Mouse (Mus musculus) hindbrain, embryonic 10.5 days (tissue): ENCODE data around the gene Csnk2b. TPM values are rescaled to one million over a fixed set of nuclear protein-coding genes. Genes with fewer than 3 reads are reported as not detected.

Source experiments
- DNase-seq: peaks from one replicate; pipeline ENCODE4 v3.0.0-alpha.2; 2017; ENCODE audit warnings: low spot score
- H3K27ac ChIP-seq: fragments of 300-500 bp; sonication (generic); 2 replicates; pipeline ENCODE4 v1.5.1; 2016; ENCODE audit warnings: mild to moderate bottlenecking, moderate library complexity
- H3K27me3 ChIP-seq: fragments of 300-500 bp; sonication (generic); 2 replicates; pipeline ENCODE4 v1.6.1; 2016; ENCODE audit warnings: mild to moderate bottlenecking; ENCODE audit not compliant: poor library complexity, insufficient read depth, severe bottlenecking
- H3K36me3 ChIP-seq: fragments of 300-500 bp; sonication (generic); 2 replicates; pipeline ENCODE4 v1.6.1; 2016; ENCODE audit warnings: mild to moderate bottlenecking, moderate library complexity
- H3K4me1 ChIP-seq: fragments of 300-500 bp; sonication (generic); replicated peaks from 2 replicates; pipeline ENCODE4 v1.6.1; 2016; ENCODE audit warnings: mild to moderate bottlenecking
- H3K4me3 ChIP-seq: fragments of 300-500 bp; sonication (generic); 2 replicates; pipeline ENCODE4 v1.5.1; 2016; ENCODE audit warnings: mild to moderate bottlenecking, moderate library complexity
- H3K9me3 ChIP-seq: fragments of 300-500 bp; sonication (generic); 2 replicates; pipeline ENCODE4 v1.6.1; 2016; ENCODE audit warnings: mild to moderate bottlenecking, moderate library complexity
- WGBS: fragments of 180-500 bp; shearing (Covaris S2); methylation state at CpG from one replicate; pipeline ENCODE4 v1.1.7; 2016; 5-methylcytosine and 5-hydroxymethylcytosine counted together
- polyA plus RNA-seq: library from polyadenylated mRNA; unstranded; fragments of >200 nt; fragmentation: Nextera tagmentation; extraction: Ambion mirVana; gene quantifications from 2 replicates; pipeline ENCODE4 v1.2.1, GENCODE M21; 2016

The Csnk2b gene
- polyA plus RNA-seq, 1 experiment from 2014 or later, result 328 TPM

GRCm38 (mm10) chr17:35146139-35146538, 24.3 kb upstream of the Csnk2b start:
- 92% methylated on average over 5 of the region's 5 CpGs for WGBS
- no peak overlapping the region for H3K4me3 ChIP-seq
- no peak for DNase-seq
- H3K36me3 ChIP-seq, result peaks cover 99% of the 10 kb centered on the region
- H3K9me3 ChIP-seq, result peaks cover 7% of the 10 kb centered on the region; the same call in 1 of the 2 replicates
- H3K4me1 ChIP-seq, result no peaks in the 10 kb centered on the region
- H3K27ac ChIP-seq, result no peak overlapping the region
- H3K27me3 ChIP-seq, result no peaks in the 10 kb centered on the region

GRCm38 (mm10) chr17:35141971-35142370, 20.1 kb upstream of the Csnk2b start:
- no peak overlapping the region for H3K4me3 ChIP-seq
- no peak for DNase-seq
- no peaks in the 10 kb centered on the region for H3K27me3 ChIP-seq
- peaks cover 7% of the 10 kb centered on the region; the same call in 1 of the 2 replicates for H3K9me3 ChIP-seq
- H3K27ac ChIP-seq, result no peak overlapping the region
- WGBS, result 89% methylated on average over 6 of the region's 6 CpGs
- H3K36me3 ChIP-seq, result peaks cover 97% of the 10 kb centered on the region
- peaks cover 16% of the 10 kb centered on the region for H3K4me1 ChIP-seq

GRCm38 (mm10) chr17:35140490-35140996, 18.7 kb upstream of the Csnk2b start:
- peaks cover 7% of the 10 kb centered on the region; the same call in 1 of the 2 replicates for H3K9me3 ChIP-seq
- H3K4me1 ChIP-seq, result peaks cover 26% of the 10 kb centered on the region
- no peak overlapping the region for H3K27ac ChIP-seq
- peaks cover 83% of the 10 kb centered on the region for H3K36me3 ChIP-seq
- no peaks in the 10 kb centered on the region for H3K27me3 ChIP-seq
- DNase-seq, result no peak
- peak overlapping the region; percentile 23; the same call in 1 of the 2 replicates for H3K4me3 ChIP-seq
- 82% methylated on average over 16 of the region's 16 CpGs for WGBS

GRCm38 (mm10) chr17:35139269-35139668, 17.4 kb upstream of the Csnk2b start:
- no peaks in the 10 kb centered on the region for H3K27me3 ChIP-seq
- peaks cover 7% of the 10 kb centered on the region; the same call in 1 of the 2 replicates for H3K9me3 ChIP-seq
- WGBS, result 96% methylated on average over 3 of the region's 3 CpGs
- H3K4me1 ChIP-seq, result peaks cover 26% of the 10 kb centered on the region
- no peak for DNase-seq
- H3K4me3 ChIP-seq, result no peak overlapping the region; the same call in 1 of the 2 replicates
- H3K36me3 ChIP-seq, result peaks cover 70% of the 10 kb centered on the region
- no peak overlapping the region for H3K27ac ChIP-seq

GRCm38 (mm10) chr17:35135591-35136320, 13.9 kb upstream of the Csnk2b start:
- Histone ChIP-seq H3K27me3 (no peaks in the 10 kb centered on the region), H3K36me3 (peaks cover 35% of the 10 kb centered on the region), H3K27ac (peak overlapping the region; percentile 99), H3K4me3 (peak overlapping the region; percentile 88), H3K9me3 (no peaks in the 10 kb centered on the region), H3K4me1 (peaks cover 26% of the 10 kb centered on the region)
- DNase-seq, result no peak
- WGBS, result under 1% methylated on average over 43 of the region's 43 CpGs

GRCm38 (mm10) chr17:35134801-35135590, 13.1 kb upstream of the Csnk2b start, which contains the start of gene Bag6:
Bag6 (plus strand) TSS chr17:35135178.
- peak; percentile 94 for DNase-seq
- Histone ChIP-seq H3K4me1 (peaks cover 20% of the 10 kb centered on the region), H3K36me3 (peaks cover 27% of the 10 kb centered on the region), H3K4me3 (peak within 1 kb of the TSS; percentile 88), H3K27me3 (no peaks in the 10 kb centered on the region), H3K27ac (peak within 1 kb of the TSS; percentile 99), H3K9me3 (no peaks in the 10 kb centered on the region)
- WGBS, result under 1% methylated on average over 66 of the region's 66 CpGs

GRCm38 (mm10) chr17:35133517-35133916, 11.7 kb upstream of the Csnk2b start:
- 96% methylated on average over 7 of the region's 7 CpGs for WGBS
- H3K4me3 ChIP-seq, result no peak overlapping the region; the same call in 1 of the 2 replicates

GRCm38 (mm10) chr17:35132174-35132560, 10.3 kb upstream of the Csnk2b start:
- Histone ChIP-seq H3K4me3 (no peak overlapping the region), H3K9me3 (no peaks in the 10 kb centered on the region), H3K27me3 (no peaks in the 10 kb centered on the region), H3K36me3 (peaks cover 16% of the 10 kb centered on the region; the same call in 1 of the 2 replicates), H3K4me1 (peaks cover 26% of the 10 kb centered on the region), H3K27ac (no peak overlapping the region)
- 76% methylated on average over 3 of the region's 3 CpGs for WGBS
- DNase-seq, result no peak

More at GRCm38 (mm10) chr17:35133517-35133916, 11.7 kb upstream of the Csnk2b start:
- Histone ChIP-seq H3K27ac (no peak overlapping the region), H3K4me1 (peaks cover 25% of the 10 kb centered on the region), H3K27me3 (no peaks in the 10 kb centered on the region), H3K9me3 (no peaks in the 10 kb centered on the region), H3K36me3 (peaks cover 19% of the 10 kb centered on the region)
- DNase-seq, result no peak

GRCm38 (mm10) chr17:35131500-35132173, 9.8 kb upstream of the Csnk2b start, which contains the start of gene Apom:
Apom (minus strand) TSS chr17:35132050.
- no peaks in the 10 kb centered on the region for H3K27me3 ChIP-seq
- peaks cover 26% of the 10 kb centered on the region for H3K4me1 ChIP-seq
- no peaks in the 10 kb centered on the region for H3K9me3 ChIP-seq
- H3K27ac ChIP-seq, result no peak within 1 kb of the TSS
- H3K4me3 ChIP-seq, result no peak within 1 kb of the TSS
- 89% methylated on average over 15 of the region's 15 CpGs for WGBS
- H3K36me3 ChIP-seq, result peaks cover 17% of the 10 kb centered on the region; the same call in 1 of the 2 replicates
- no peak for DNase-seq

GRCm38 (mm10) chr17:35131038-35131437, 9.2 kb upstream of the Csnk2b start:
- no peaks in the 10 kb centered on the region for H3K27me3 ChIP-seq
- H3K27ac ChIP-seq, result no peak overlapping the region
- peaks cover 17% of the 10 kb centered on the region; the same call in 1 of the 2 replicates for H3K36me3 ChIP-seq
- peaks cover 26% of the 10 kb centered on the region for H3K4me1 ChIP-seq
- no peak overlapping the region for H3K4me3 ChIP-seq
- WGBS, result 91% methylated on average over 8 of the region's 8 CpGs
- DNase-seq, result no peak
- H3K9me3 ChIP-seq, result no peaks in the 10 kb centered on the region

GRCm38 (mm10) chr17:35128996-35129395, 7.1 kb upstream of the Csnk2b start:
- Histone ChIP-seq H3K27me3 (no peaks in the 10 kb centered on the region), H3K36me3 (peaks cover 28% of the 10 kb centered on the region), H3K27ac (no peak overlapping the region), H3K4me3 (no peak overlapping the region), H3K4me1 (peaks cover 34% of the 10 kb centered on the region), H3K9me3 (no peaks in the 10 kb centered on the region)
- DNase-seq, result no peak
- WGBS, result 65% methylated on average over 11 of the region's 11 CpGs

GRCm38 (mm10) chr17:35127017-35127416, 5.2 kb upstream of the Csnk2b start:
- H3K27ac ChIP-seq, result peak overlapping the region; percentile 87; the same call in 1 of the 2 replicates
- 72% methylated on average over 13 of the region's 13 CpGs for WGBS

More at GRCm38 (mm10) chr17:35127017-35127416, 5.2 kb upstream of the Csnk2b start:
- peaks cover 44% of the 10 kb centered on the region for H3K4me1 ChIP-seq
- peak overlapping the region; percentile 63 for H3K4me3 ChIP-seq
- H3K36me3 ChIP-seq, result peaks cover 41% of the 10 kb centered on the region
- no peaks in the 10 kb centered on the region for H3K9me3 ChIP-seq
- H3K27me3 ChIP-seq, result no peaks in the 10 kb centered on the region
- no peak for DNase-seq
